Mouse (Mus musculus) Patski (cell line): Measurements from ENCODE around the gene Rdm1. TPM values are rescaled to one million over a fixed set of nuclear protein-coding genes. Genes with fewer than 3 reads are reported as not detected.
A peak's percentile ranks its signal among the peaks of the same experiment; 100 is the strongest.
"Not testable (repeated sequence)": the region's sequence is repeated elsewhere in the genome, so short reads cannot be mapped to it uniquely, and the experiment has no call there.

Source experiments
- ATAC-seq: fragments of 100-300 bp; one replicate; pipeline ENCODE4 v1.8.0; 2021
- CTCF ChIA-PET: fragments of 350-600 bp; sonication (Branson Sonifier 250); formaldehyde crosslinking; loops from one replicate; lab custom pipeline; 2022; ENCODE audit warnings: inconsistent platforms; lab: Charles Lee
- POLR2A ChIA-PET: fragments of 350-600 bp; sonication (Branson Sonifier 250); formaldehyde crosslinking; loops from one replicate; lab custom pipeline; 2022; ENCODE audit warnings: antibody characterized with exemption, inconsistent platforms; lab: Charles Lee
- DNase-seq: peaks from one replicate; pipeline ENCODE4 v3.0.0-alpha.2; 2011; ENCODE audit warnings: low read depth, low spot score
- H3K27me3 ChIP-seq: fragments of 371-371 bp; one replicate; pipeline ENCODE4 v1.5.1; 2021
- CTCF ChIP-seq: fragments of 100-300 bp; IDR thresholded peaks from one replicate; pipeline ENCODE4 v1.5.1; 2021
- in situ Hi-C: fragments of 300-500 bp; cut with MboI; formaldehyde crosslinking; loops from 3 replicates; pipeline ENCODE4 v1.11.1; 2018; ENCODE audit warnings: low pct_unique_long_range_greater_than_20kb, mixed read lengths
- polyA plus RNA-seq: library from polyadenylated mRNA; unstranded; gene quantifications from one replicate; pipeline ENCODE4 v1.2.3, GENCODE M21; 2021

Rdm1 gene
- polyA plus RNA-seq, 1 experiment from 2014 or later, result 18.0 TPM

- in situ Hi-C loops, result no loop called here
- TF ChIP-seq CTCF, result no peak
- CTCF ChIA-PET, result interaction anchor here (1.3 kb wide), 1 partner anchor 47 kb away, joined by 3 read pairs; no protein-coding TSS in a partner anchor
- no peaks in the 10 kb centered on the region for H3K27me3 ChIP-seq
- ATAC-seq (no peak), DNase-seq (no peak)
- POLR2A ChIA-PET, result interaction anchor here (0.6 to 1.2 kb wide), 7 partner anchors 9 to 383 kb away, joined by 3 to 6 read pairs (median 3); partner anchors contain the start of gene Dhx8
Measured at GRCm38 (mm10) chr11:101642931-101643330, 15.9 kb downstream of the Rdm1 start.

GRCm38 (mm10) chr11:101644591-101644990, 17.6 kb downstream of the Rdm1 start:
- ChIA-PET POLR2A (interaction anchor here (0.9 to 2.1 kb wide), 3 partner anchors 10 to 89 kb away, joined by 3 to 8 read pairs (median 4); no protein-coding TSS in a partner anchor), CTCF (no interaction called here)
- TF ChIP-seq CTCF, result no peak
- ATAC-seq (no peak), DNase-seq (no peak)
- H3K27me3 ChIP-seq, result no peaks in the 10 kb centered on the region
- in situ Hi-C loops, result no loop called here

GRCm38 (mm10) chr11:101645043-101645410, 18.0 kb downstream of the Rdm1 start:
- CTCF ChIA-PET, ATAC-seq, in situ Hi-C loops, H3K27me3 ChIP-seq, DNase-seq: not testable (repeated sequence)
- POLR2A ChIA-PET, result interaction anchor here (0.9 to 2.1 kb wide), 3 partner anchors 10 to 88 kb away, joined by 3 to 8 read pairs (median 4); no protein-coding TSS in a partner anchor

GRCm38 (mm10) chr11:101645411-101646282, 18.7 kb downstream of the Rdm1 start:
- H3K27me3 ChIP-seq, in situ Hi-C loops, DNase-seq, CTCF ChIA-PET: not testable (repeated sequence)
- POLR2A ChIA-PET, result interaction anchor here (2.1 kb wide), 1 partner anchor 13 kb away, joined by 8 read pairs; no protein-coding TSS in a partner anchor
- peak; percentile 58 for ATAC-seq

GRCm38 (mm10) chr11:101646283-101646794, 19.3 kb downstream of the Rdm1 start:
- CTCF ChIA-PET, result not testable (repeated sequence)
- POLR2A ChIA-PET, result interaction anchor here (1.1 kb wide), 1 partner anchor 9 kb away, joined by 4 read pairs; no protein-coding TSS in a partner anchor

GRCm38 (mm10) chr11:101647093-101647492, 20.1 kb downstream of the Rdm1 start:
- CTCF ChIA-PET, DNase-seq, in situ Hi-C loops, H3K27me3 ChIP-seq, ATAC-seq: not testable (repeated sequence)
- POLR2A ChIA-PET, result interaction anchor here (1.1 kb wide), 1 partner anchor 9 kb away, joined by 4 read pairs; no protein-coding TSS in a partner anchor

More at GRCm38 (mm10) chr11:101646283-101646794, 19.3 kb downstream of the Rdm1 start:
- DNase-seq, H3K27me3 ChIP-seq, in situ Hi-C loops: not testable (repeated sequence)
- peak; percentile 2 for ATAC-seq

GRCm38 (mm10) chr11:101656356-101656755, 29.4 kb downstream of the Rdm1 start:
- DNase-seq, result no peak
- in situ Hi-C loops, result no loop called here
- ChIA-PET POLR2A (interaction anchor here (1.2 kb wide), 1 partner anchor 17 kb away, joined by 3 read pairs; no protein-coding TSS in a partner anchor), CTCF (interaction anchor here (1.3 to 1.8 kb wide), 2 partner anchors 9 to 76 kb away, joined by 4 to 7 read pairs; partner anchors contain the start of genes Arl4d and Dhx8)
- TF ChIP-seq CTCF, result no peak
- peaks cover 10% of the 10 kb centered on the region for H3K27me3 ChIP-seq
- ATAC-seq, result no peak

GRCm38 (mm10) chr11:101657528-101657885, 30.5 kb downstream of the Rdm1 start:
- in situ Hi-C loops, result no loop called here
- ChIA-PET POLR2A (interaction anchor here (0.7 to 4.0 kb wide), 5 partner anchors 11 to 559 kb away, joined by 3 to 41 read pairs (median 4); partner anchors contain the start of gene Dhx8), CTCF (interaction anchor here (6.7 kb wide), 1 partner anchor 73 kb away, joined by 87 read pairs; the partner anchor contains the start of gene Dhx8)
- DNase-seq (no peak), ATAC-seq (no peak)
- peaks cover 10% of the 10 kb centered on the region for H3K27me3 ChIP-seq
- no peak for TF ChIP-seq CTCF

- DNase-seq, H3K27me3 ChIP-seq, in situ Hi-C loops: not testable (repeated sequence)
- ChIA-PET CTCF (interaction anchor here (1.3 to 6.7 kb wide), 2 partner anchors 72 to 86 kb away, joined by 3 to 87 read pairs; partner anchors contain the start of gene Dhx8), POLR2A (interaction anchor here (0.7 to 4.0 kb wide), 5 partner anchors 11 to 559 kb away, joined by 3 to 41 read pairs (median 4); partner anchors contain the start of gene Dhx8)
- peak; percentile 52 for ATAC-seq
Measured at GRCm38 (mm10) chr11:101657886-101658750, 31.1 kb downstream of the Rdm1 start.
